Mouse (Mus musculus) forebrain, embryonic 11.5 days (tissue): ENCODE measurements around the gene Plcg2. TPM values are rescaled to one million over a fixed set of nuclear protein-coding genes. Genes with fewer than 3 reads are reported as not detected.

Source experiments
- ATAC-seq: fragments of 200-750 bp; cut with Nextera tagmentation; replicated peaks from 2 replicates; pipeline ENCODE4 v1.8.0; 2017; ENCODE audit warnings: moderate TSS enrichment; ENCODE audit not compliant: low FRiP score
- DNase-seq: peaks from one replicate; pipeline ENCODE4 v3.0.0-alpha.2; 2017; ENCODE audit warnings: low spot score
- H3K27ac ChIP-seq: fragments of 300-500 bp; sonication (generic); 2 replicates; pipeline ENCODE4 v1.5.1; 2014; ENCODE audit warnings: low read depth, low read length
- H3K27me3 ChIP-seq: fragments of 300-500 bp; sonication (generic); 2 replicates; pipeline ENCODE4 v1.6.1; 2014; ENCODE audit warnings: mild to moderate bottlenecking, low read length, mixed read lengths; ENCODE audit not compliant: control insufficient read depth, insufficient read depth
- H3K36me3 ChIP-seq: fragments of 300-500 bp; sonication (generic); 2 replicates; pipeline ENCODE4 v1.6.1; 2014; ENCODE audit warnings: mild to moderate bottlenecking, low read length, moderate library complexity, mixed read lengths; ENCODE audit not compliant: control insufficient read depth, insufficient read depth
- H3K4me1 ChIP-seq: fragments of 300-500 bp; sonication (generic); replicated peaks from 2 replicates; pipeline ENCODE4 v1.6.1; 2014; ENCODE audit warnings: low read length, mixed read lengths; ENCODE audit not compliant: control insufficient read depth, insufficient read depth
- H3K4me2 ChIP-seq: fragments of 300-500 bp; sonication (generic); 2 replicates; pipeline ENCODE4 v1.6.1; 2014; ENCODE audit warnings: low read depth, mild to moderate bottlenecking, low read length, moderate library complexity, mixed read lengths; ENCODE audit not compliant: severe bottlenecking
- H3K4me3 ChIP-seq: fragments of 300-500 bp; sonication (generic); 2 replicates; pipeline ENCODE4 v1.5.1; 2014; ENCODE audit warnings: low read depth, low read length
- H3K9ac ChIP-seq: fragments of 300-500 bp; sonication (generic); 2 replicates; pipeline ENCODE4 v1.6.1; 2014; ENCODE audit warnings: low read length
- H3K9me3 ChIP-seq: fragments of 300-500 bp; sonication (generic); 2 replicates; pipeline ENCODE4 v1.6.1; 2016; ENCODE audit warnings: low read length, mixed read lengths; ENCODE audit not compliant: control insufficient read depth
- WGBS: fragments of 180-500 bp; shearing (Covaris S2); extraction: QIAGEN DNeasy Blood & Tissue Kit; methylation state at CpG from one replicate; pipeline ENCODE4 v1.1.7; 2014; 5-methylcytosine and 5-hydroxymethylcytosine counted together
- polyA plus RNA-seq: library from polyadenylated mRNA; unstranded; fragments of >200 nt; fragmentation: Nextera tagmentation; extraction: Ambion mirVana; gene quantifications from 2 replicates; pipeline ENCODE4 v1.2.1, GENCODE M21; 2014

Plcg2 gene
- polyA plus RNA-seq, 1 experiment from 2014 or later, result 2.0 TPM

GRCm38 (mm10) chr8:117604101-117604500 lies 106.0 kb downstream of the Plcg2 start:
- no peak overlapping the region for H3K9ac ChIP-seq
- no peak overlapping the region for H3K27ac ChIP-seq
- no peaks in the 10 kb centered on the region for H3K9me3 ChIP-seq
- WGBS, result 93% methylated on average over 12 of the region's 12 CpGs
- H3K4me3 ChIP-seq, result no peak overlapping the region
- H3K27me3 ChIP-seq, result no peaks in the 10 kb centered on the region
- ATAC-seq, result no peak
- no peak for DNase-seq
- H3K36me3 ChIP-seq, result no peaks in the 10 kb centered on the region
- no peaks in the 10 kb centered on the region for H3K4me1 ChIP-seq
- no peak overlapping the region for H3K4me2 ChIP-seq

GRCm38 (mm10) chr8:117604671-117605070 lies 106.6 kb downstream of the Plcg2 start:
- ATAC-seq, result no peak
- H3K9ac ChIP-seq, result no peak overlapping the region
- no peak overlapping the region for H3K27ac ChIP-seq
- no peak overlapping the region for H3K4me2 ChIP-seq
- H3K9me3 ChIP-seq, result no peaks in the 10 kb centered on the region
- H3K27me3 ChIP-seq, result no peaks in the 10 kb centered on the region
- no peaks in the 10 kb centered on the region for H3K4me1 ChIP-seq
- H3K36me3 ChIP-seq, result no peaks in the 10 kb centered on the region
- WGBS, result 92% methylated on average over 14 of the region's 14 CpGs
- no peak for DNase-seq
- no peak overlapping the region for H3K4me3 ChIP-seq

GRCm38 (mm10) chr8:117605201-117605600 lies 107.1 kb downstream of the Plcg2 start:
- Histone ChIP-seq H3K4me2 (no peak overlapping the region), H3K36me3 (no peaks in the 10 kb centered on the region), H3K27me3 (no peaks in the 10 kb centered on the region), H3K9ac (no peak overlapping the region), H3K4me1 (no peaks in the 10 kb centered on the region), H3K9me3 (no peaks in the 10 kb centered on the region), H3K27ac (no peak overlapping the region), H3K4me3 (no peak overlapping the region)
- DNase-seq (no peak), ATAC-seq (no peak)
- WGBS, result 95% methylated on average over 8 of the region's 8 CpGs

- no peak for ATAC-seq
- H3K9me3 ChIP-seq, result no peaks in the 10 kb centered on the region
- H3K4me2 ChIP-seq, result no peak overlapping the region
- H3K27me3 ChIP-seq, result no peaks in the 10 kb centered on the region
- no peak overlapping the region for H3K9ac ChIP-seq
- H3K4me1 ChIP-seq, result no peaks in the 10 kb centered on the region
- DNase-seq, result no peak
- 92% methylated on average over 10 of the region's 10 CpGs for WGBS
- H3K4me3 ChIP-seq, result no peak overlapping the region
- H3K36me3 ChIP-seq, result no peaks in the 10 kb centered on the region
- no peak overlapping the region for H3K27ac ChIP-seq
Observed at GRCm38 (mm10) chr8:117610506-117610905, 112.4 kb downstream of the Plcg2 start.

GRCm38 (mm10) chr8:117612861-117613260 lies 114.8 kb downstream of the Plcg2 start:
- H3K4me3 ChIP-seq, result no peak overlapping the region
- ATAC-seq, result no peak
- H3K4me2 ChIP-seq, result no peak overlapping the region
- H3K27ac ChIP-seq, result no peak overlapping the region
- H3K27me3 ChIP-seq, result no peaks in the 10 kb centered on the region
- no peaks in the 10 kb centered on the region for H3K4me1 ChIP-seq
- H3K9me3 ChIP-seq, result no peaks in the 10 kb centered on the region
- no peak for DNase-seq
- H3K9ac ChIP-seq, result no peak overlapping the region
- no peaks in the 10 kb centered on the region for H3K36me3 ChIP-seq
- 89% methylated on average over 12 of the region's 12 CpGs for WGBS

GRCm38 (mm10) chr8:117626040-117626838 lies 128.1 kb downstream of the Plcg2 start:
- Histone ChIP-seq H3K9ac (no peak overlapping the region), H3K36me3 (no peaks in the 10 kb centered on the region), H3K27ac (no peak overlapping the region), H3K9me3 (no peaks in the 10 kb centered on the region), H3K4me3 (no peak overlapping the region), H3K27me3 (no peaks in the 10 kb centered on the region), H3K4me1 (no peaks in the 10 kb centered on the region), H3K4me2 (no peak overlapping the region)
- WGBS, result 74% methylated on average over 14 of the region's 14 CpGs
- DNase-seq, result peak; percentile 71
- no peak for ATAC-seq

GRCm38 (mm10) chr8:117627096-117627495 lies 129.0 kb downstream of the Plcg2 start:
- Histone ChIP-seq H3K4me3 (no peak overlapping the region), H3K4me1 (no peaks in the 10 kb centered on the region), H3K36me3 (no peaks in the 10 kb centered on the region), H3K4me2 (no peak overlapping the region), H3K9ac (no peak overlapping the region), H3K27me3 (no peaks in the 10 kb centered on the region), H3K27ac (no peak overlapping the region), H3K9me3 (no peaks in the 10 kb centered on the region)
- ATAC-seq (no peak), DNase-seq (no peak)
- 78% methylated on average over 9 of the region's 9 CpGs for WGBS

- no peak for DNase-seq
- 85% methylated on average over 5 of the region's 5 CpGs for WGBS
- no peaks in the 10 kb centered on the region for H3K4me1 ChIP-seq
- H3K4me3 ChIP-seq, result no peak overlapping the region
- no peak overlapping the region for H3K4me2 ChIP-seq
- no peaks in the 10 kb centered on the region for H3K27me3 ChIP-seq
- no peaks in the 10 kb centered on the region for H3K36me3 ChIP-seq
- H3K9ac ChIP-seq, result no peak overlapping the region
- no peak overlapping the region for H3K27ac ChIP-seq
- ATAC-seq, result no peak
- H3K9me3 ChIP-seq, result no peaks in the 10 kb centered on the region
Observed at GRCm38 (mm10) chr8:117632532-117632931, 134.4 kb downstream of the Plcg2 start.

- Histone ChIP-seq H3K4me2 (no peak overlapping the region), H3K27me3 (no peaks in the 10 kb centered on the region), H3K4me3 (no peak overlapping the region), H3K9ac (no peak overlapping the region), H3K36me3 (no peaks in the 10 kb centered on the region), H3K4me1 (no peaks in the 10 kb centered on the region), H3K27ac (no peak overlapping the region), H3K9me3 (no peaks in the 10 kb centered on the region)
- no peak for ATAC-seq
- WGBS, result 83% methylated on average over 7 of the region's 7 CpGs
- DNase-seq, result no peak
Observed at GRCm38 (mm10) chr8:117634406-117634805, 136.3 kb downstream of the Plcg2 start.
